Mouse (Mus musculus) heart, postnatal 0 days (tissue): ENCODE measurements around the gene Cttn. TPM values are rescaled to one million over a fixed set of nuclear protein-coding genes. Genes with fewer than 3 reads are reported as not detected.

Experiments used
- ATAC-seq: fragments of 200-750 bp; cut with Nextera tagmentation; 2 replicates; pipeline ENCODE4 v1.8.0; 2017; ENCODE audit warnings: low read depth, moderate number of reproducible peaks, moderate library complexity; ENCODE audit not compliant: insufficient read depth
- DNase-seq: peaks from one replicate; pipeline ENCODE4 v3.0.0-alpha.2; 2016; ENCODE audit warnings: low spot score
- H3K27ac ChIP-seq: fragments of 300-500 bp; sonication (generic); 2 replicates; pipeline ENCODE4 v1.5.1; 2014; ENCODE audit warnings: low read depth, mild to moderate bottlenecking
- H3K27me3 ChIP-seq: fragments of 300-500 bp; sonication (generic); 2 replicates; pipeline ENCODE4 v1.6.1; 2014; ENCODE audit warnings: low read length, mixed read lengths; ENCODE audit not compliant: control insufficient read depth, insufficient read depth
- H3K36me3 ChIP-seq: fragments of 300-500 bp; sonication (generic); replicated peaks from 2 replicates; pipeline ENCODE4 v1.6.1; 2014; ENCODE audit warnings: low read length, mixed read lengths; ENCODE audit not compliant: control insufficient read depth, insufficient read depth
- H3K4me1 ChIP-seq: fragments of 300-500 bp; sonication (generic); 2 replicates; pipeline ENCODE4 v1.6.1; 2014; ENCODE audit warnings: antibody characterized with exemption; ENCODE audit not compliant: control insufficient read depth, insufficient read depth
- H3K4me2 ChIP-seq: fragments of 300-500 bp; sonication (generic); 2 replicates; pipeline ENCODE4 v1.6.1; 2014; ENCODE audit warnings: low read depth, mild to moderate bottlenecking, low read length, moderate library complexity
- H3K4me3 ChIP-seq: fragments of 300-500 bp; sonication (generic); 2 replicates; pipeline ENCODE4 v1.5.1; 2014; ENCODE audit warnings: low read depth, low read length
- H3K9ac ChIP-seq: fragments of 300-500 bp; sonication (generic); replicated peaks from 2 replicates; pipeline ENCODE4 v1.6.1; 2014; ENCODE audit warnings: low read depth, low read length, mixed read lengths
- H3K9me3 ChIP-seq: fragments of 300-500 bp; sonication (generic); replicated peaks from 2 replicates; pipeline ENCODE4 v1.6.1; 2016; ENCODE audit warnings: low read length; ENCODE audit not compliant: control insufficient read depth
- CTCF ChIP-seq: IDR thresholded peaks from 2 replicates; pipeline ENCODE4 v1.5.1; 2016; ENCODE audit warnings: antibody characterized with exemption, control low read depth, low read depth
- EP300 ChIP-seq: IDR thresholded peaks from 2 replicates; pipeline ENCODE4 v1.6.1; 2016; ENCODE audit warnings: antibody characterized with exemption, low read depth
- WGBS: fragments of 180-500 bp; shearing (Covaris S2); extraction: QIAGEN DNeasy Blood & Tissue Kit; methylation state at CpG from one replicate; pipeline ENCODE4 v1.1.7; 2014; 5-methylcytosine and 5-hydroxymethylcytosine counted together
- polyA plus RNA-seq: library from polyadenylated mRNA; unstranded; fragments of >200 nt; fragmentation: Nextera tagmentation; extraction: Ambion mirVana; gene quantifications from 2 replicates; pipeline ENCODE4 v1.2.1, GENCODE M21; 2015
- total RNA-seq: library from RNA; depleted of rRNA; stranded (reverse); fragments of >200 nt; gene quantifications from 2 replicates; pipeline ENCODE4 v1.2.3, GENCODE M21; 2014; ENCODE audit warnings: low replicate concordance

The Cttn gene
- total and polyA plus RNA-seq, 2 experiments from 2014 or later, result 69.0 to 87.3 TPM

GRCm38 (mm10) chr7:144421478-144421877 lies 49.3 kb downstream of the Cttn start:
- Histone ChIP-seq H3K9me3 (no peaks in the 10 kb centered on the region), H3K27ac (no peak overlapping the region), H3K4me1 (0 out of 2 replicates have a peak, but pooled peaks cover 3% of the 10 kb centered on the region), H3K27me3 (no peaks in the 10 kb centered on the region), H3K4me3 (no peak overlapping the region), H3K9ac (no peak overlapping the region), H3K36me3 (no peaks in the 10 kb centered on the region), H3K4me2 (no peak overlapping the region)
- ATAC-seq, result no peak
- no peak for TF ChIP-seq CTCF
- TF ChIP-seq EP300, result no peak
- 79% methylated on average over 6 of the region's 6 CpGs for WGBS
- DNase-seq, result no peak

- WGBS, result 23% methylated on average over 15 of the region's 16 CpGs
- no peak for TF ChIP-seq EP300
- no peak for TF ChIP-seq CTCF
- Histone ChIP-seq H3K4me1 (0 out of 2 replicates have a peak, but pooled peaks cover 3% of the 10 kb centered on the region), H3K36me3 (no peaks in the 10 kb centered on the region), H3K27ac (no peak overlapping the region), H3K4me3 (no peak overlapping the region), H3K27me3 (no peaks in the 10 kb centered on the region), H3K4me2 (no peak overlapping the region), H3K9me3 (no peaks in the 10 kb centered on the region), H3K9ac (no peak overlapping the region)
- DNase-seq (no peak), ATAC-seq (no peak)
Measured at GRCm38 (mm10) chr7:144420552-144420951, 50.3 kb downstream of the Cttn start.

- Histone ChIP-seq H3K9ac (no peak overlapping the region), H3K4me3 (no peak overlapping the region), H3K4me1 (0 out of 2 replicates have a peak, but pooled peaks cover 3% of the 10 kb centered on the region), H3K4me2 (no peak overlapping the region), H3K27me3 (no peaks in the 10 kb centered on the region), H3K36me3 (no peaks in the 10 kb centered on the region), H3K27ac (no peak overlapping the region), H3K9me3 (no peaks in the 10 kb centered on the region)
- TF ChIP-seq CTCF (no peak), EP300 (no peak)
- DNase-seq (peak; percentile 39), ATAC-seq (peak; percentile 66)
- 23% methylated on average over 16 of the region's 16 CpGs for whole genome bisulfite sequencing
Measured at GRCm38 (mm10) chr7:144417644-144418343, 53.0 kb downstream of the Cttn start.

- H3K9me3 ChIP-seq, result no peaks in the 10 kb centered on the region
- 64% methylated on average over 2 of the region's 2 CpGs for WGBS
- 0 out of 2 replicates have a peak, but pooled peaks cover 3% of the 10 kb centered on the region for H3K4me1 ChIP-seq
- no peak for TF ChIP-seq CTCF
- no peak for TF ChIP-seq EP300
- H3K4me2 ChIP-seq, result no peak overlapping the region
- no peaks in the 10 kb centered on the region for H3K27me3 ChIP-seq
- ATAC-seq (no peak), DNase-seq (no peak)
- no peak overlapping the region for H3K27ac ChIP-seq
- no peak overlapping the region for H3K9ac ChIP-seq
- H3K36me3 ChIP-seq, result no peaks in the 10 kb centered on the region
- H3K4me3 ChIP-seq, result no peak overlapping the region
Measured at GRCm38 (mm10) chr7:144417234-144417633, 53.6 kb downstream of the Cttn start.

GRCm38 (mm10) chr7:144415795-144416194 lies 55.0 kb downstream of the Cttn start:
- Histone ChIP-seq H3K4me3 (no peak overlapping the region), H3K27ac (no peak overlapping the region), H3K27me3 (no peaks in the 10 kb centered on the region), H3K9me3 (no peaks in the 10 kb centered on the region), H3K4me2 (no peak overlapping the region), H3K9ac (no peak overlapping the region), H3K4me1 (0 out of 2 replicates have a peak, but pooled peaks cover 3% of the 10 kb centered on the region), H3K36me3 (no peaks in the 10 kb centered on the region)
- TF ChIP-seq CTCF, result peak; percentile 22; the same call in 1 of the 2 replicates
- no peak for TF ChIP-seq EP300
- ATAC-seq (no peak), DNase-seq (no peak)
- 66% methylated on average over 4 of the region's 4 CpGs for WGBS
